Mouse (Mus musculus): ENCODE measurements at regions not wholly inside any gene's neighbourhood (a gene's known extent, or its start where the extent isn't known, plus 50 kb on each side); places are given as distances from the start of the nearest gene placed in this dataset.

DNA sequence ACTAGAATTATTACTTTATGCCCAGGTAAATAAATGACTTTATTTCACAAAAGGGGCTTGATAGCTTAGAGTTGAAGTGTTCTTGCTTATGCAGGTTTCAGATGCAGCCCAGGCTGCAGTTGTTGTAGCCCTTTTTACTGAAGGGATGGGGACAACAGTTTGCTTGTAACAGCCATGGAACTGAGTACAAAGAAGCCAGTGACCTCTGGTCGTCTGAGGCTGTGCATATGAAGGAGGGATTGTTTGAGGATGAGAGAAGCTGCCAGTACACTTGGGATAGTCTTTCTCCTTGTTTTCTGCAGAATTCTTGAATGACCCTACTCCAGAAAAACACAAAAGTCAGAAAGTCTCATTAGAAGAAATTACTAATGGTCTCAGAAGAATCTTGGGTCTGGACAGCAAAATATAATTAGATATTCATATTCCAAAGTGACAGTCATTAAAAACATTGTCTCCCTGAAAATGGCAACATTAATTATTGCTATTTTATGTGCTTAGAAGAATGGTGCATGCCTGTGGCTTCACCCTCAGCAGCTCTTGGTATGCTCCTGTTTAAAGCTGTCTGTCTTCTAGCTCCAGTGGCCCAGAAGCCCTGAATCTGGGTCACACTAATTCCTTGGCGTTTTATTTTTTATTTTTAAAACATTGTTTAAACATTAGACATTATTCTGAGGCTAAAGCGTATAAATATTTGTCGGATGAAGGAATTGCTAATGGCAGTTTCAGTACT is 61.9 kb upstream of the Arhgap32 start:
- DNase-seq (ENCODE audit: low spot score) = no peak

DNA sequence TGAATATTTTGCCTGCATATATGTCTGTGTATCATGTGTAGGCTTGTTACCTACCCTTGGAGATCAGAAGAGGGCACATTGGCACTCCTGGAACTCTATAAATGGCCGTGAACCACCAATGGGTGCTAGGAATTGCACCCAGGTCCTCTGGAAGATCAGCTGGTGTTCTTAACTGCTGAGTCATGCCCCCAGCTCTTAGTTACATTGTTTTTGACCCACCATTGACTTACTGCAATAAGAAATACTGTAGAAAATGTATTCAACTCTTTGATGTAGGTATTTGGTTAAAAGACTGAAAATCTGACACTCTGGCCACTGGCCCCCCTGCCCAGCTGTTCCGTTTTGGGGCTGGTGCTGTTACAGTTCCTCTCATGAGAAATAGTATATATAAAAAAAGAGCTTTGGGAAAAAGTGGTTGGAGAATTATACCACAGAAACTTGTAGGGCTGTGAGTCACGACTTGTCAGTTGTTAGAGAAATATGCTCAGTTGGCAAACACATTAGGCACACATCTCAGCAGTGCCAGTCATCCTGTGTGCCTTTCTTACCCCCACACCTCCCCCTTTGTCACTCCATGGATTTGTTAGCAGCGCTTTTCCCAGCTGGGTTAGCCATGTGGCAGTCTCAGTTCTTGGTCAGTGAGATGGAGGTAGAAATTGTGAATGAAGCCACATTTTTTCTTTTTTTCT is 58.4 kb upstream of the Arhgap32 start:
- DNase-seq (ENCODE audit: low spot score) = no peak

DNA sequence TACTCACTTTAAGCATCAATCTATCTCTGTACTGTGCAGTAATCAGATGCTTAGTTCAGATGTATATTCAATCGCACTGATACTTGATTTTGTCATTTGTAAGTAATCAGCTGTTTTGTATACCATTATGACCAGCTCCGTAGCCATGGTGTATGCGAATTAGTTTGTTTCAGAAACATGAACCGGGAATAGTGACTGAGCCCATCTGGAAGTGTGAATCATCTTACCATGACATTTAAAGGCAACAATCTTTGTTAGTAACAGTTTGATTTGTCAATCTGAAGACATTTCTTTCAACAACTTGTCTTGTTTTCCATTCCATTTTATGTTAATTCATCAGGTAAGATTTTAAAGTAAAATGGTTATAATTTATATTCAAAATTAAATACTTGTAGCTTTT is 53.2 kb upstream of the Arhgap32 start:
- DNase-seq (ENCODE audit: low spot score) = no peak

DNA sequence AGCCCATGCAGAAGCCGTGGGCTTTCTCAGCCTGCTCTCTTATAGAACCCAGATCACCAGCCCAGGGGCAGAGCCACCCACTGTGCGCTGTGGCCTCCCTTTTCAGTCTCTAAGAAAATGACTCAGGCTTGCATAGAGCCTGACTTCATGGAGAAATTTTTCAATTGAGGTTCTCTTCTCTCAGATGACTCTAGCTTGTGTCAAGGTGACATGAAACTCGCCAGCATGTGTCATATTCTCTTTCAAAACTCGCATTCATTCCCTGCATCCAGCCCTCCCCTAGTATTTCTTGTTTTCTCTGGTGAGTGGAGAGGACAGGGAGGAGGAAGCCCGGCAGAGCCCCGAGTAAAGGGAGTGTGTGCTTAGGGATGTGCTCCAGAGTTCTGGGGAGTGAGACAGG is 52.4 kb upstream of the Arhgap32 start:
- DNase-seq (ENCODE audit: low spot score) = no peak

DNA sequence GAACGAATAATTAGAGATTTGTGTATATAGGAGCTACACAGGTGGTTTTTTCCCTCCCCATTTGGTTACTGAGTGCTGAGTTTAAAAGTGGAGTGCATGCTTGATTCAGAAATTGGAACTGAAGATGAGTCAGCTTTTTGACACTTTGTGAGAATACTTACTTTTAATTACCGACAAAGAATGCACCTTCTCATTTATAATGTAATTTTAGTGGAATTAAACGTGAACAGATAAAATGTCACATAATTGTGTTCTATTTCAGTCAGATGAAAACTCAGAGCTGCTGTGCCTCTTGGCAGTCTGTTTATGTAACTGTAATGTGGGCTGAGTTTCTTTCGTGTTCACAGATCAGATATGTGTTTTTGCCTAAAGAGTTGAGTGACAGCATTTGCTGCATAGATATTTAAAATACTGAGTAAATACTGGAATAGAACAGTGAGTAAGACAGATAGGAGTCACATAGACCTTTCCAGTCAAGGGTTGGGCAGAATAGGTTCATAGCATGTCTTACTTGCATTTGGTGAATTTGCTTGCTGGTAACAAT is 51.9 kb upstream of the Arhgap32 start:
- no peak for DNase-seq (ENCODE audit: low spot score)

All from T-cell, adult 2 months (primary cell).